Mouse (Mus musculus) CH12.LX (cell line): ENCODE results near the gene Kansl1l. TPM values are rescaled to one million over a fixed set of nuclear protein-coding genes. Genes with fewer than 3 reads are reported as not detected.

Experiments used
- DNase-seq: peaks from one replicate; pipeline ENCODE4 v3.0.0-alpha.2; 2013; ENCODE audit errors: extremely low read depth
- H3K27ac ChIP-seq: 2 replicates; pipeline ENCODE4 v1.5.1; 2012; ENCODE audit warnings: low read depth, mild to moderate bottlenecking, control low read depth, moderate library complexity; ENCODE audit not compliant: insufficient read depth
- H3K27me3 ChIP-seq: replicated peaks from 2 replicates; pipeline ENCODE3; 2012; ENCODE audit warnings: inconsistent platforms
- H3K36me3 ChIP-seq, 2 experiments: replicated peaks in 1 of 2; 2 replicates each; pipeline versions ENCODE3 to v1.6.1; 2012; ENCODE audit warnings: inconsistent platforms in 1 of 2, low read length in 1 of 2, mild to moderate bottlenecking in 1 of 2, mixed read lengths in 1 of 2, moderate library complexity in 1 of 2; ENCODE audit not compliant: control insufficient read depth in 1 of 2, insufficient read depth in 1 of 2
- H3K4me1 ChIP-seq, 2 experiments: 2 replicates each; pipeline ENCODE4 v1.6.1; 2012; ENCODE audit warnings: inconsistent platforms in 1 of 2, moderate library complexity in 1 of 2; ENCODE audit not compliant: insufficient read depth in 2 of 2, control insufficient read depth in 1 of 2
- H3K4me2 ChIP-seq: 2 replicates; pipeline ENCODE4 v1.6.1; 2012; ENCODE audit warnings: low read depth, mild to moderate bottlenecking, control low read depth; ENCODE audit not compliant: poor library complexity, insufficient read depth, severe bottlenecking
- H3K4me3 ChIP-seq, 3 experiments: fragments of 150-350 bp in 1 of 3; sonication (generic) in 1 of 3; replicated peaks in 1 of 3; 2 replicates each; pipeline versions ENCODE3 to v1.5.1; 2011 to 2012; ENCODE audit warnings: low read depth in 2 of 3, low read length in 2 of 3, mild to moderate bottlenecking in 2 of 3, moderate library complexity in 2 of 3, control low read depth in 1 of 3, improper control_type of control experiment in 1 of 3, inconsistent platforms in 1 of 3, mixed read lengths in 1 of 3; ENCODE audit not compliant: poor library complexity in 1 of 3
- H3K79me2 ChIP-seq: replicated peaks from 2 replicates; pipeline ENCODE4 v1.6.1; 2012; ENCODE audit warnings: mild to moderate bottlenecking, moderate library complexity; ENCODE audit not compliant: control insufficient read depth, poor library complexity, insufficient read depth, severe bottlenecking; ENCODE audit errors: extremely low read depth
- H3K9ac ChIP-seq: 2 replicates; pipeline ENCODE4 v1.6.1; 2012; ENCODE audit warnings: low read depth, mild to moderate bottlenecking, control low read depth, moderate library complexity; ENCODE audit not compliant: insufficient read depth
- H3K9me3 ChIP-seq: replicated peaks from 2 replicates; pipeline ENCODE3; 2012; ENCODE audit warnings: low read length, inconsistent platforms, mixed read lengths
- BHLHE40 ChIP-seq: IDR thresholded peaks from 2 replicates; pipeline ENCODE4 v1.6.1; 2011; ENCODE audit warnings: mild to moderate bottlenecking, low read depth, low read length, improper control_type of control experiment
- CHD1 ChIP-seq: IDR thresholded peaks from 2 replicates; pipeline ENCODE4 v1.6.1; 2012; ENCODE audit warnings: low read depth, low read length, improper control_type of control experiment, inconsistent platforms
- CTCF ChIP-seq, 2 experiments: IDR thresholded peaks in 1 of 2; conservative IDR thresholded peaks in 1 of 2; 2 replicates each; pipeline ENCODE4 v1.5.1; 2011 to 2012; ENCODE audit warnings: low read depth in 2 of 2, low read length in 2 of 2, improper control_type of control experiment in 1 of 2, inconsistent platforms in 1 of 2, mild to moderate bottlenecking in 1 of 2, moderate library complexity in 1 of 2
- ELF1 ChIP-seq: IDR thresholded peaks from 2 replicates; pipeline ENCODE4 v1.6.1; 2014; ENCODE audit warnings: low read depth, mild to moderate bottlenecking, inconsistent platforms, low read length, improper control_type of control experiment
- EP300 ChIP-seq: IDR thresholded peaks from 2 replicates; pipeline ENCODE4 v1.6.1; 2011; ENCODE audit warnings: low read length, improper control_type of control experiment
- GABPA ChIP-seq: IDR thresholded peaks from 2 replicates; pipeline ENCODE4 v1.6.1; 2012; ENCODE audit warnings: low read depth, low read length, improper control_type of control experiment, inconsistent platforms; ENCODE audit not compliant: insufficient replicate concordance
- IRF4 ChIP-seq: IDR thresholded peaks from 2 replicates; pipeline ENCODE4 v1.6.1; 2014; ENCODE audit warnings: low read depth, mild to moderate bottlenecking, inconsistent platforms, low read length, improper control_type of control experiment
- JUN ChIP-seq: IDR thresholded peaks from 2 replicates; pipeline ENCODE4 v1.6.1; 2011; ENCODE audit warnings: low read depth, mild to moderate bottlenecking, low read length, improper control_type of control experiment, moderate library complexity; ENCODE audit not compliant: insufficient read depth
- KAT2A ChIP-seq: IDR thresholded peaks from 2 replicates; pipeline ENCODE4 v1.6.1; 2012; ENCODE audit warnings: low read length, improper control_type of control experiment, inconsistent platforms; ENCODE audit not compliant: insufficient replicate concordance
- MAFK ChIP-seq: IDR thresholded peaks from 2 replicates; pipeline ENCODE4 v1.6.1; 2011; ENCODE audit warnings: low read length, improper control_type of control experiment; ENCODE audit not compliant: insufficient replicate concordance
- MAX ChIP-seq: IDR thresholded peaks from 2 replicates; pipeline ENCODE4 v1.6.1; 2011; ENCODE audit warnings: low read length, improper control_type of control experiment
- MAZ ChIP-seq: IDR thresholded peaks from 2 replicates; pipeline ENCODE4 v1.6.1; 2012; ENCODE audit warnings: low read depth, mild to moderate bottlenecking, inconsistent platforms, low read length, improper control_type of control experiment, moderate library complexity
- MXI1 ChIP-seq: IDR thresholded peaks from 2 replicates; pipeline ENCODE4 v1.6.1; 2011; ENCODE audit warnings: mild to moderate bottlenecking, low read depth, low read length, improper control_type of control experiment
- MYC ChIP-seq: IDR thresholded peaks from 2 replicates; pipeline ENCODE4 v1.6.1; 2011; ENCODE audit warnings: low read depth, mild to moderate bottlenecking, improper control_type of control experiment, low read length
- NELFE ChIP-seq: IDR thresholded peaks from 2 replicates; pipeline ENCODE4 v1.6.1; 2011; ENCODE audit warnings: low read depth, low read length, improper control_type of control experiment
- NRF1 ChIP-seq: IDR thresholded peaks from 2 replicates; pipeline ENCODE4 v1.6.1; 2014; ENCODE audit warnings: low read depth, mild to moderate bottlenecking, inconsistent platforms, low read length, improper control_type of control experiment, moderate library complexity
- POLR2A ChIP-seq: IDR thresholded peaks from 2 replicates; pipeline ENCODE4 v1.6.1; 2011; ENCODE audit warnings: low read depth, mild to moderate bottlenecking, improper control_type of control experiment, low read length
- POLR2AphosphoS2 ChIP-seq: IDR thresholded peaks from 2 replicates; pipeline ENCODE4 v1.6.1; 2011; ENCODE audit warnings: low read depth, low read length, improper control_type of control experiment
- RAD21 ChIP-seq: IDR thresholded peaks from 2 replicates; pipeline ENCODE4 v1.6.1; 2011; ENCODE audit warnings: low read depth, mild to moderate bottlenecking, low read length, improper control_type of control experiment, moderate library complexity
- SIN3A ChIP-seq: IDR thresholded peaks from 2 replicates; pipeline ENCODE4 v1.6.1; 2012; ENCODE audit warnings: low read length, improper control_type of control experiment, inconsistent platforms
- SMC3 ChIP-seq: IDR thresholded peaks from 2 replicates; pipeline ENCODE4 v1.6.1; 2011; ENCODE audit warnings: low read depth, low read length, improper control_type of control experiment
- TBP ChIP-seq: conservative IDR thresholded peaks from 2 replicates; pipeline ENCODE4 v1.6.1; 2011; ENCODE audit warnings: low read depth, low read length, improper control_type of control experiment
- TCF12 ChIP-seq: IDR thresholded peaks from 2 replicates; pipeline ENCODE4 v1.6.1; 2014; ENCODE audit warnings: low read depth, mild to moderate bottlenecking, inconsistent platforms, low read length, improper control_type of control experiment
- UBTF ChIP-seq: IDR thresholded peaks from 2 replicates; pipeline ENCODE4 v1.6.1; 2012; ENCODE audit warnings: low read depth, mild to moderate bottlenecking, inconsistent platforms, low read length, improper control_type of control experiment, moderate library complexity
- ZC3H11A ChIP-seq: IDR thresholded peaks from 2 replicates; pipeline ENCODE4 v1.6.1; 2012; ENCODE audit warnings: low read depth, mild to moderate bottlenecking, inconsistent platforms, low read length, improper control_type of control experiment
- ZNF384 ChIP-seq: IDR thresholded peaks from 2 replicates; pipeline ENCODE4 v1.6.1; 2012; ENCODE audit warnings: low read depth, low read length, improper control_type of control experiment, inconsistent platforms
- dilution Hi-C: fragments of 300-500 bp; cut with MboI; formaldehyde crosslinking; loops from 2 replicates; pipeline ENCODE4 v1.14.3; 2020; ENCODE audit warnings: low sequenced_read_pairs; ENCODE audit not compliant: extremely low pct_unique_long_range_greater_than_20kb, extremely low pct_ligation_motif_present
- in situ Hi-C: fragments of 300-500 bp; cut with MboI; formaldehyde crosslinking; loops from 3 replicates; pipeline ENCODE4 v1.14.3; 2019; ENCODE audit warnings: low sequenced_read_pairs, low pct_ligation_motif_present, low pct_unique_long_range_greater_than_20kb, mixed read lengths
- polyA plus RNA-seq: library from polyadenylated mRNA; unstranded; fragments of >175 nt; gene quantifications from 2 replicates; pipeline ENCODE4 v1.2.1, GENCODE M21; 2012; ENCODE audit warnings: low read depth; ENCODE audit not compliant: insufficient read length
- total RNA-seq, 2 experiments: library from RNA; depleted of rRNA; stranded (reverse); fragments of 300-350 nt in 1 of 2; fragments of >200 nt in 1 of 2; gene quantifications; 2 replicates each; pipeline ENCODE4 v1.2.3; 2012 to 2014

Gene Kansl1l
- total and polyA plus RNA-seq, 3 experiments = 2.8 to 6.0 (median 3.5) TPM

DNA sequence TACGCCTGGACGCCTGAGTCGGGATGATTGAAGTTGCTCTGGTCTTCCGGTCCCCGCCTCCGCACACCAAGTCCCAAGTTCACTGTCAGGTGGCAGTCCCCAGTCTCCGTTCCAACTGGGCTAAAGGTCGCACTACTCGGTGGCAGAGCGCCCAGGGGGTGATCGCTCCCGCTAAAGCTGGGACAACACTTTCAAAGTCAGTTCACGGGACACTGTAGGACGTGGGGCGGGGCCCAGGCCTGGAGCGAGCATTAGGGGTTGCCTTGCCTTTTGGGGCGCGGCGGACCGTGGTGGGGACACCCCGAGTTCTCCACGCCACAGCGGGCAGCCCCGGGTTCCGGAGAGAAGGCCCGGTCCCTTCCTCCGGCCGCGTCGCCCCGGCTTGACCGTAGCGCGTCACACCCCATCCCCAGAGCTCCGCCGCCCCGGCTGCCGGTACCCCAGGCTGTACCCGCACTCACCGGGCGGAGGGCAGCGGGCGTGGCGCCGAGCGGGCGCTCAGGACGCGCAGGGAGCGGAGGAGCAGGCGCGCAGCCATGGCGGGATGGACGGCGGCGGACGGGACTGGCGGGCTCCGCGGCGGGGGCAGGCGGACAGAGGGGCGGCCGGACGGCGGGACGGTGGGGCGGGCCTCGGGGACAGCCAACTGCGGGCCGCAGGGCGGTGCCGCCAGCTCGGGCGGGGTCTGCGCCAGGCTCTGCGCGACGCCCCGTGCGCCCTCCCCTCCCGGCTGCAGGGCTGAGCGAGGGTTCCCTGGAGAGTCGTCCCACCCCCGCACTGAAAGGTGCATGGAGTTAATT lies 45.5 kb upstream of the Kansl1l start, which contains the start of gene Acadl:
Gene Acadl, minus strand, starts transcription at position 566 of the 800 bp plus-strand sequence.
- TF ChIP-seq IRF4 (no peak), NRF1 (peak; percentile 73), KAT2A (0 out of 2 replicates have a peak, but pooled peaks have one; percentile 16), EP300 (no peak), ELF1 (peak; percentile 39; the same call in 1 of the 2 replicates), UBTF (peak; percentile 77), SIN3A (peak; percentile 81), BHLHE40 (peak; percentile 34; the same call in 1 of the 2 replicates), MAZ (no peak), CHD1 (no peak), POLR2A (peak; percentile 65; the same call in 1 of the 2 replicates), MAX (no peak), MXI1 (0 out of 2 replicates have a peak, but pooled peaks have one; percentile 44), ZC3H11A (no peak), NELFE (0 out of 2 replicates have a peak, but pooled peaks have one; percentile 26)
- peaks cover 36% of the 10 kb centered on the region for H3K79me2 ChIP-seq
- dilution Hi-C loops = no loop called here
- peaks cover 5 to 20% of the 10 kb centered on the region in 2 experiments for H3K36me3 ChIP-seq
- H3K27me3 ChIP-seq = no peaks in the 10 kb centered on the region
- peaks cover 13% of the 10 kb centered on the region for H3K9me3 ChIP-seq
- H3K4me3 ChIP-seq = peak within 1 kb of the TSS; percentile 92 to 94 (median 93)
- H3K9ac ChIP-seq = peak within 1 kb of the TSS; percentile 70
- DNase-seq = peak; percentile 59
- H3K4me2 ChIP-seq = peak within 1 kb of the TSS; percentile 97
- H3K4me1 ChIP-seq = peaks cover 5 to 40% of the 10 kb centered on the region in 2 experiments; a peak in 3 of 4 replicates
- H3K27ac ChIP-seq = peak within 1 kb of the TSS; percentile 66
- in situ Hi-C loops = no loop called here

- Histone ChIP-seq H3K4me3 (peak overlapping the region; percentile 92 to 94 (median 93)), H3K27me3 (no peaks in the 10 kb centered on the region), H3K27ac (no peak overlapping the region), H3K4me2 (peak overlapping the region; percentile 97), H3K4me1 (peaks cover 5 to 40% of the 10 kb centered on the region in 2 experiments; a peak in 3 of 4 replicates), H3K79me2 (peaks cover 36% of the 10 kb centered on the region), H3K9ac (peak overlapping the region; percentile 60), H3K36me3 (peaks cover 5 to 29% of the 10 kb centered on the region in 2 experiments)
- in situ Hi-C loops = no loop called here
- DNase-seq = peak; percentile 28
- TF ChIP-seq POLR2AphosphoS2 (no peak), CTCF (conservative IDR thresholded peaks at IDR 0.05 in 1 of 2, IDR thresholded peaks at IDR 0.05 in 1 of 2; ENCODE audit: low read depth in 2 of 2, low read length in 2 of 2) (no peak), ELF1 (no peak), MAFK (peak; percentile 88), RAD21 (no peak), MYC (no peak), TCF12 (no peak; the same call in 1 of the 2 replicates), CHD1 (no peak), TBP (no peak), POLR2A (no peak), GABPA (no peak), SMC3 (no peak), MXI1 (no peak), UBTF (0 out of 2 replicates have a peak, but pooled peaks have one; percentile 11), JUN (no peak), ZNF384 (peak; percentile 81), IRF4 (peak; percentile 45; the same call in 1 of the 2 replicates)
- TF ChIP-seq, all 38 proteins: peak for 4
- H3K9me3 ChIP-seq = peaks cover 19% of the 10 kb centered on the region
- dilution Hi-C loops = no loop called here
These were observed 44.7 kb upstream of the Kansl1l start for GRCm38 (mm10) chr1:66861764-66862672.
